Mouse (Mus musculus): Measurements from ENCODE around the gene Gm21974.
"Not testable (repeated sequence)": the region's sequence is repeated elsewhere in the genome, so short reads cannot be mapped to it uniquely, and the experiment has no call there.

The Gm21974 gene

GRCm38 (mm10) chr7:127895442-127895841 is at the start of gene Gm21974, which contains the start of gene Vkorc1:
Gene Gm21974 (minus strand): TSS chr7:127895454.
Gene Vkorc1 (minus strand): TSS chr7:127895617.
- DNase-seq: peak; percentile 100

- no peak for DNase-seq
Measured at GRCm38 (mm10) chr7:127944614-127945013, 49.4 kb upstream of the Gm21974 start.

- not testable (repeated sequence) for DNase-seq
Measured at GRCm38 (mm10) chr7:127942097-127942496, 46.8 kb upstream of the Gm21974 start.

GRCm38 (mm10) chr7:127936216-127936884 is 41.1 kb upstream of the Gm21974 start:
- DNase-seq: peak; percentile 93

- no peak for DNase-seq
Measured at GRCm38 (mm10) chr7:127935748-127936159, 40.5 kb upstream of the Gm21974 start.

- DNase-seq: peak; percentile 100
Measured at GRCm38 (mm10) chr7:127935028-127935722, 39.9 kb upstream of the Gm21974 start.

- peak; percentile 92 for DNase-seq
Measured at GRCm38 (mm10) chr7:127934075-127934474, 38.8 kb upstream of the Gm21974 start.

- no peak for DNase-seq
Measured at GRCm38 (mm10) chr7:127932273-127933031, 37.2 kb upstream of the Gm21974 start.

- DNase-seq: peak; percentile 96
Measured at GRCm38 (mm10) chr7:127931351-127932135, 36.3 kb upstream of the Gm21974 start.

- DNase-seq: no peak
Measured at GRCm38 (mm10) chr7:127930636-127931035, 35.4 kb upstream of the Gm21974 start.

- no peak for DNase-seq
Measured at GRCm38 (mm10) chr7:127929923-127930322, 34.7 kb upstream of the Gm21974 start, which contains the start of gene Prss8. Gene Prss8 (minus strand): TSS chr7:127930104.

- DNase-seq: no peak
Measured at GRCm38 (mm10) chr7:127928596-127928995, 33.3 kb upstream of the Gm21974 start.

- DNase-seq: no peak
Measured at GRCm38 (mm10) chr7:127927726-127928125, 32.5 kb upstream of the Gm21974 start.

GRCm38 (mm10) chr7:127926846-127927245 is 31.6 kb upstream of the Gm21974 start:
- no peak for DNase-seq

GRCm38 (mm10) chr7:127926066-127926465 is 30.8 kb upstream of the Gm21974 start:
- DNase-seq: no peak

GRCm38 (mm10) chr7:127925252-127925651 is 30.0 kb upstream of the Gm21974 start:
- DNase-seq: no peak

GRCm38 (mm10) chr7:127923714-127924113 is 28.5 kb upstream of the Gm21974 start:
- no peak for DNase-seq

- DNase-seq: no peak
Measured at GRCm38 (mm10) chr7:127922451-127923275, 27.4 kb upstream of the Gm21974 start.

- DNase-seq: no peak
Measured at GRCm38 (mm10) chr7:127921516-127921915, 26.3 kb upstream of the Gm21974 start.

- no peak for DNase-seq
Measured at GRCm38 (mm10) chr7:127919290-127919689, 24.0 kb upstream of the Gm21974 start.

GRCm38 (mm10) chr7:127918203-127918602 is 22.9 kb upstream of the Gm21974 start:
- DNase-seq: no peak

- DNase-seq: no peak
Measured at GRCm38 (mm10) chr7:127915293-127915692, 20.0 kb upstream of the Gm21974 start.
